Mouse (Mus musculus): ENCODE data around the gene Strn3.

DNA sequence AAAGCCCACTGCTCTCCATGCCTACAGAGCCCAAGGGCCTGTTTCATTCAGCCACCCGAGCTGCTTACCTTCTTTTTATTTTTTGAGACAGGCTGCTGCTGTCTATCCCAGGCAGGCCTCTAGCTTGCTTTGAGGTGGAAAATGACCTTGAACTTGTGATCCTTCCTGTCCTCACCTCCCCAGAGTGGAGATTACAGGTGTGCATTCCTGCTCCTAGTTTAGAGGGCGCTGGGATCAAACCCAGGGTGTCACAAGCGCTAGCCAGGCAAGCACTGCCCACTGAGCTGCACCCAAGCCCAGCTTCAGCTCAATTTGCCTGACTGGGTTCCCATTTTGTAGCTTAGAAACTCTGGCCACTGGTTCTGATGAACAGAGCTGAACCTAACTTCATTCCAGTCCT is 44.7 kb upstream of the Strn3 start:
- TF ChIP-seq CTCF (IDR thresholded peaks at IDR 0.05; ENCODE audit: extremely low read depth, insufficient read depth, insufficient read length, insufficient replicate concordance): no peak
- no peak for TF ChIP-seq POLR2A (IDR thresholded peaks at IDR 0.05; ENCODE audit: low read depth, low read length)
